Mouse (Mus musculus) bone marrow, adult 2 months (tissue): ENCODE measurements around the gene Ptgfrn.

Experiments
- CTCF ChIP-seq: fragments of 200-500 bp; IDR thresholded peaks from 2 replicates; pipeline ENCODE4 v1.5.1; 2011; ENCODE audit warnings: low read length, control low read depth; ENCODE audit not compliant: control insufficient read depth, insufficient read depth
- POLR2A ChIP-seq: fragments of 200-500 bp; IDR thresholded peaks from 2 replicates; pipeline ENCODE4 v1.6.1; 2011; ENCODE audit warnings: low read depth, mild to moderate bottlenecking, control low read depth, low read length, borderline replicate concordance; ENCODE audit not compliant: control insufficient read depth

GRCm38 (mm10) chr3:100997785-100998570 lies 112.1 kb downstream of the Ptgfrn start:
- no peak for TF ChIP-seq CTCF
- TF ChIP-seq POLR2A, result no peak
